Mouse (Mus musculus): Measurements from ENCODE around the gene Clec4a2. TPM values are rescaled to one million over a fixed set of nuclear protein-coding genes. Genes with fewer than 3 reads are reported as not detected.
"Not testable (repeated sequence)": the region's sequence is repeated elsewhere in the genome, so short reads cannot be mapped to it uniquely, and the experiment has no call there.

The Clec4a2 gene
- 1 to 10 TPM in 1 of 2 experiments, under 1 TPM in 1; 0.52 to 1.0 TPM for total RNA-seq (2021)

GRCm38 (mm10) chr6:123106128-123106527, at the start of gene Clec4a2:
TSS of gene Clec4a2 (plus strand) at chr6:123106428.
- DNase-seq; intact Hi-C loops (cut with DNase I): not testable (repeated sequence)

DNA sequence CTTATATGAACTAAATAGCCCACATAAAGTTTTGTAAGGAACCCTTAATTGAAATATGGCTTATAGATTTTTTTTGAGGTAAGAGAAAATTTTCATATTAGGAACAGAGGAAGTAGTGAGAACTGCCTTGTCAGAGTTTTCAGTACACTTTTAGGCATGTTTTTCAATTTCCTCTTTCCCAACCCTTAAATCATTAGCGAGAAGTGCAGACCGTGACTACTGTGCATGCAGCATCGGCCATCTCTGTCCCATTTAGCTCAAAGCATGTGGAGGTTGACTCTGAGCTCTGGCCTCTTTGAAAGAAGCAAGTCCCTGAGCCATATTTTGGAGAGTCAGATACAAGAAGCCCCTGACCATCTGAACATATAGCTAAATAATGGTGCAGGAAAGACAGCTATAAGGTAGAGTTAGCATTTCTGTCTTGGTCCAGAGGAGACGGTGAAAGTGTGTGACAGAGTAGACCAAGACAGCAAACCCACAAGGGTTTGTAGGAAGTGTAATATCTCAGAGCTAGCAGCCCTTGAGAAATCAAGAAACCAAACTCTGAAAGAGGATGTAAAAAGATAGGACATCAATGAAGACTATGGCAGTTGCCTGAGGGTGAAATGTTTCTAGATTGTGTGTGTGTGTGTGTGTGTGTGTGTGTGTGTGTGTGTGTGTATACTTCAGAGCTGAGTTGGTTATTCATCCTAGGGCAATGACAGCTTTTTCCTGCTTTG, 10.9 kb upstream of the Clec4a2 start:
- intact Hi-C loops (cut with DNase I): no loop called here
- DNase-seq: no peak

- intact Hi-C loops (cut with DNase I): no loop called here
- no peak for DNase-seq
Observed at GRCm38 (mm10) chr6:123123195-123123594, 17.0 kb downstream of the Clec4a2 start.

DNA sequence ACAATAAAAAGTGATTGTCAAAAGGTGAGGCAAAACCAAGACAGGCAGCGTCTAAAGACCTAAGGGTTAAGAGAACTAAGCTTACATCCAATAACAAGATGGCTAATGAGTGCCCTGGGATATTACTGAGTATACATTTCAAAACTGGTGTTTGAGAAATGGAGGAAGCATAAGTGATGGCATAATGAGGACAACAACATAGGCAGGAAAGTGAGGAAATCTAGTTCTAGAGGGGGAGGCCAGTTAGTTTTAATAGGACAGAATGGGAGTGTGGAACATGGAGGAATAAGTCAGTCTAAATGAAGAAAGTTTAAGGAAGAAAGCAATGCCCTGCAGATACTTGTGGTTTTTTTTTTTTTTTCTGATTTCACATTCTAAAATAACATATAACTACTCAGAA, 20.9 kb downstream of the Clec4a2 start:
- intact Hi-C loops (cut with DNase I): no loop called here
- DNase-seq: no peak

- intact Hi-C loops (cut with DNase I); DNase-seq: not testable (repeated sequence)
Observed at GRCm38 (mm10) chr6:123137766-123138526, 31.7 kb downstream of the Clec4a2 start.

DNA sequence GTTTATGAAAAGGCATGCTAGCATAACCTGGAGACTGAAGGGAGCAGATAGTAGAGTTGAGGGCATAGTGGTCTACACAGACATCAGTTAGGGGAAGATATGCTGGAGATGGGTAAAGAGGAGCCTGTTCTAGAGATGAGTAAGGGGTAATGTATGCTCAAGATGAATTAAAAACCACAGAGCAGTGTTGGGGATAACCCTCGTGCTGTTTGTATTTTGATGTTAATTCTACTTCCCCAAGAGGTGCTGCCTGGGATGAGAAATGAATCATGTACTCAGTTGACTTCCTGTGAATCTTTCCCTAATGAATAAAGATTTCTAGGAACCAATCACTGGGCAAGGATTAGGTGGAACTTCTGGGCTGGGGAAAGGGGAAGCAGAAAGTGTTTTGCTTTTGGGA, 63.9 kb downstream of the Clec4a2 start:
- no peak for DNase-seq
- intact Hi-C loops (cut with DNase I): no loop called here

DNA sequence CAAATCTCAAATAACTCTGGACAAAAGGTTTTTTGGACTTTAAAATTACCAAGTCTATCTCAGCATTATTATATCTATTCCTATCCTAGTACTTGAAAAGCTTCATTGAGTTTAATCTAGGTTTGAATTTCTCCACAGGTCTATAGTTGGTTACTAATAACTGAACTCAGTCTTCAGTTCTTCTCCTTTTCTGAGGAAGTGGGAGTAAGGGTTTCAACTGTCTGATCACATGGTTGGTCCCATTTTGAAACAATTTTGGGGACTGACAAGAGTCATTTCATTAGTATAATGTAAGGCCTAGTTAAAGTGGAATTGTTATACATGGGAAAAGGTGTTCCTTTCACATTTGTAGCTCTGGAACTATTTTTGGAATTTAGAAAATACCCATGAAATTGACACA, 64.8 kb downstream of the Clec4a2 start:
- no peak for DNase-seq
- intact Hi-C loops (cut with DNase I): no loop called here

- no peak for DNase-seq
- intact Hi-C loops (cut with DNase I): no loop called here
Observed at GRCm38 (mm10) chr6:123172593-123172992, 66.4 kb downstream of the Clec4a2 start, which contains the start of gene Clec4b2. TSS of gene Clec4b2 (plus strand) at chr6:123172893.

GRCm38 (mm10) chr6:123175549-123175948, 69.3 kb downstream of the Clec4a2 start:
- DNase-seq: no peak
- intact Hi-C loops (cut with DNase I): no loop called here

DNA sequence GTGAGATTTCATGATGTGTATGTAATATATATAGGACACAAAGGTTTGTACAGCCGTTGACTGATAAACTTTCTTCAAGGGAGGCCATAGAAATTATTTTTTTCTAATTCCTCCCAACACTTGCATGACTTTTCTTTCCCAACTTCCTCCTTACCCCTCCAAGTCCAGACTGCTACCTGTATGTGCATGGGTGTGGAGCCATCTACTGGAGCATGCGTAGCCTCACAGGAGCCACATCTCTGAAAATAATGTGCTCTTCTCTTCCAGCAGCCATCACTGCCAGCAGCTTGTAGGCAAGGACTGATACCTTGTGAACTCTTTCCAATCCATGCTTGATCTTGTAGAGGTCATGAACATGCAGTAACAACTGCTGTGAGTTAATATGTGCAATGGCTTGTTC, 78.6 kb downstream of the Clec4a2 start:
- intact Hi-C loops (cut with DNase I); DNase-seq: not testable (repeated sequence)

Other genes with a start within 250 kb of the Clec4a2 start
- gene Necap1, start 232.0 kb upstream of the Clec4a2 start, total RNA-seq (2021): 100 to 1,000 TPM; 107 to 123 TPM
- gene Clec4a1, start 184.6 kb upstream of the Clec4a2 start, total RNA-seq (2021): 1 to 10 TPM in 1 of 2 experiments, under 1 TPM in 1; 0.52 to 1.0 TPM
- 1 to 10 TPM in 1 of 2 experiments, under 1 TPM in 1; 0.44 to 1.0 TPM for gene Clec4a3, start 153.9 kb upstream of the Clec4a2 start, total RNA-seq (2021)
- gene Clec4a4, start 116.1 kb upstream of the Clec4a2 start, total RNA-seq (2021): not detected
- gene Clec4b1, start 56.5 kb upstream of the Clec4a2 start, total RNA-seq (2021): not detected
- gene Clec4b2, start 66.5 kb downstream of the Clec4a2 start, total RNA-seq (2021): not detected
- gene Clec4n, start 123.4 kb downstream of the Clec4a2 start, total RNA-seq (2021): under 1 TPM in 1 of 2 experiments, not detected in 1; 0.92 TPM
- not detected for gene Clec4d, start 155.7 kb downstream of the Clec4a2 start, total RNA-seq (2021)
- gene Clec4e, start 183.4 kb downstream of the Clec4a2 start, total RNA-seq (2021): under 1 TPM in 1 of 2 experiments, not detected in 1; 0.38 TPM
- gene Vmn2r19, start 201.9 kb downstream of the Clec4a2 start, total RNA-seq (2021): not detected